10 mouse cellular contexts compared by ENCODE assay signal in the genomic region with DNA sequence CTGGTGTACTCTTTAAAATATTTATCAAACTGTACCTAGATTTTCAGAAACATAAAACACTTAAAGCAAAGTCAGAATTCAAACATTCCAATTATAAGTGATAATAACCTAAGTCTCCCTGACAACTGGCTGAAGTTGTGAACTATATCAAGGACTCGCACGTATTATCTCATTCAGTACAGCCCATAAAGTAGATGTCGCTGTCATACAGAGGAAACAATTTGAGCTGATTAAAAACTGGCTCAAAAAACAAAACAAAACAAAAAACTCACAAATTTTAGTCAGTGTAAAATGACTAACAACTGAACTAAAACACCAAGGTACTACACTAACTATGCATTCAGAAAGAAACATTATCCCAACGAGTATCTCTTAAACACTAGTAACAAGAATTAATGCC. TPM values are rescaled to one million over a fixed set of nuclear protein-coding genes. Genes with fewer than 3 reads are reported as not detected.
DNase-seq lines count a peak whose midpoint lies in the region; ATAC-seq lines count a peak whose summit lies in the region.
"Had no signal": no experiment of that assay in that cellular context is flagged by ENCODE, and none has a peak within 500 bp of the region (broad histone marks: within the 10 kb centered on the region; RNA-seq: fewer than 3 reads in every experiment).

No protein-coding gene starts in this region.

- no peak overlapping the region for H3K9ac ChIP-seq in kidney, embryonic 14.5 days (ENCODE audit: low read depth, low read length)
- H3K9ac ChIP-seq in midbrain, embryonic 15.5 days = peak overlapping the region; percentile 13; the same call in 1 of the 2 replicates

- H3K27ac ChIP-seq in kidney, embryonic 14.5 days (ENCODE audit: low read depth, low read length) = no peak overlapping the region
- H3K27ac ChIP-seq in embryonic facial prominence, embryonic 10.5 days (replicated peaks) = no peak overlapping the region
- no peak overlapping the region for H3K27ac ChIP-seq in midbrain, embryonic 15.5 days

- H3K4me2 ChIP-seq in kidney, embryonic 14.5 days (replicated peaks; ENCODE audit: low read depth, low read length) = peak overlapping the region; percentile 86
- peak overlapping the region; percentile 66 for H3K4me2 ChIP-seq in midbrain, embryonic 15.5 days

- no peak for DNase-seq in kidney, adult 8-10 months
- no peak for DNase-seq in embryonic facial prominence, embryonic 10.5 days (ENCODE audit: low spot score)
- peak; percentile 25 for DNase-seq in induced T-regulatory cell, adult 2 months (ENCODE audit: low read depth)
- no peak for DNase-seq in frontal cortex, adult 2 months (ENCODE audit: extremely low spot score in 1 of 2, low spot score in 1 of 2)
- DNase-seq in right cerebral cortex, postnatal 10 days (ENCODE audit: low spot score in 2 of 2) = no peak
- DNase-seq in adrenal gland, postnatal 36 days = no peak
- DNase-seq: cerebellum, postnatal 14 days; left cerebral cortex, postnatal 4 days had no signal

- no peak for ATAC-seq in kidney, embryonic 14.5 days (ENCODE audit: low FRiP score, low TSS enrichment)
- no peak for ATAC-seq in midbrain, embryonic 15.5 days (replicated peaks)

- H3K4me1 ChIP-seq in kidney, embryonic 14.5 days (ENCODE audit: control insufficient read depth, insufficient read depth, low read length) = peaks cover 16% of the 10 kb centered on the region
- peaks cover 44% of the 10 kb centered on the region for H3K4me1 ChIP-seq in embryonic facial prominence, embryonic 10.5 days
- peaks cover 39% of the 10 kb centered on the region for H3K4me1 ChIP-seq in midbrain, embryonic 15.5 days

- H3K27me3 ChIP-seq in kidney, embryonic 14.5 days (ENCODE audit: control insufficient read depth, insufficient read depth, low read length) = no peaks in the 10 kb centered on the region
- H3K27me3 ChIP-seq in embryonic facial prominence, embryonic 10.5 days (replicated peaks; ENCODE audit: low read depth, poor library complexity, severe bottlenecking) = no peaks in the 10 kb centered on the region
- H3K27me3 ChIP-seq in midbrain, embryonic 15.5 days (replicated peaks) = no peaks in the 10 kb centered on the region

- 40% methylated on average over 4 of the region's 4 CpGs for WGBS in kidney, embryonic 14.5 days
- 70% methylated on average over 4 of the region's 4 CpGs for WGBS in embryonic facial prominence, embryonic 10.5 days
- WGBS in midbrain, embryonic 15.5 days = 36% methylated on average over 4 of the region's 4 CpGs

- H3K4me3 ChIP-seq in kidney, embryonic 14.5 days (ENCODE audit: low read length) = peak overlapping the region; percentile 40; the same call in 1 of the 2 replicates
- H3K4me3 ChIP-seq in embryonic facial prominence, embryonic 10.5 days = peak overlapping the region; percentile 73
- peak overlapping the region; percentile 35 for H3K4me3 ChIP-seq in midbrain, embryonic 15.5 days

- H3K9me3 ChIP-seq in kidney, embryonic 14.5 days (ENCODE audit: control insufficient read depth, low read length) = no peaks in the 10 kb centered on the region
- no peaks in the 10 kb centered on the region for H3K9me3 ChIP-seq in embryonic facial prominence, embryonic 10.5 days
- H3K9me3 ChIP-seq in midbrain, embryonic 15.5 days = no peaks in the 10 kb centered on the region

- no peaks in the 10 kb centered on the region for H3K36me3 ChIP-seq in kidney, embryonic 14.5 days (ENCODE audit: control insufficient read depth, insufficient read depth, low read length)
- H3K36me3 ChIP-seq in embryonic facial prominence, embryonic 10.5 days (replicated peaks) = peaks cover 17% of the 10 kb centered on the region
- H3K36me3 ChIP-seq in midbrain, embryonic 15.5 days (replicated peaks) = no peaks in the 10 kb centered on the region

RNA-seq across cellular contexts. Expression of gene Man1a2, which starts 3.0 kb away (rescaled TPM):
- 69.9 and 102 TPM in 2 replicates for polyA plus RNA-seq in kidney, embryonic 14.5 days (2014; fragmentation: Nextera tagmentation; extraction: Ambion mirVana)
- 57.8 and 65.6 TPM in 2 replicates for polyA plus RNA-seq in embryonic facial prominence, embryonic 10.5 days (2016; fragmentation: Nextera tagmentation; extraction: Ambion mirVana)
- 36.2 and 43.0 TPM in 2 replicates for polyA plus RNA-seq in midbrain, embryonic 15.5 days (2015; fragmentation: Nextera tagmentation; extraction: Ambion mirVana)
- polyA plus RNA-seq in frontal cortex, adult 2 months (2012; rRNA removed) = 33.7 and 36.5 TPM in 2 replicates
- total RNA-seq in adrenal gland, postnatal 36 days (2021) = 100 to 1,000 TPM in 1 of 2 experiments, 10 to 100 TPM in 1; 94.9 to 126 TPM
